Mouse (Mus musculus): ENCODE measurements around the gene Fam20a.

The Fam20a gene

DNA sequence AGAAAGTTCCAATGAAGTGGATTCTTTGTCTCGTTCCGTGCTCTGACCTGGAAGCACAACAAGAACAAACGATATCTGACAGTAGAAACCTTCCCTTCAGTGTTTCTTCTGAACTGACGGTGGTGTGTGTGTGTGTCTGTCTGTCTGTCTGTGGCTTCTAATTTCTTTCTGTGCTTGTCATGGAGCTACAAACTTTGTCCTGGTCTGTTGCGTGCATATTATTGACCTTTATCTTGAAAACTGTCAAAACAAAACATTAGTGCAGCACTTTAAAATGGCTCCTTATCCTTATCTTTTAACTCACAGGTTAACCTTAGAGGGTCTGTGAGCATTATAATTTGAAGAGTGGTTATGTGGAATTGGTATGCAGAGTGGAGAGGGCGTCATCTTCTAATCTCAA is 69.6 kb downstream of the Fam20a start:
- no peak for DNase-seq (ENCODE audit: low spot score)

DNA sequence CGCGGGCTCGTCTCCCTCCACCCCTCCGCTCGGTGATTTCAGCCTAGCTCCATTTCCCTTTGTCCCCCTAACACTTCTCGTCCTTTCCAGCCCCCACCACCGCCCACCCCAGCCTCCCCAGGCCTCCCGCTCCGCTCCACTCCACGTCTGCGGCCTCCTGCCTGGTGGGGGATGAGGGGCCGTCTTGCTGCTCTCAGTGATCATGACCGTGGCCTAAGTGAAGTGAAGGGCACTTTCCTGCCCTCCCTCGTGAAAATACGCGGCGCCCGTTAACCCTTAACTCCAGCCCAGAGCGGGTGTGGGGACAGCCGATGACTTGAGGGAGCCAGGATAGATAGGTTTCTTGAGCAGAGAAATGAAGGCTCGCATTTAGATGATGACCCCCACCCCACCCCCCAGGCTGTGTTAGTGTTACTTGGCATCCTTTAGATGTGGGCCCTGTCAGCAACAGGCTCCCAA is 70.5 kb downstream of the Fam20a start:
- DNase-seq (ENCODE audit: low spot score): no peak

DNA sequence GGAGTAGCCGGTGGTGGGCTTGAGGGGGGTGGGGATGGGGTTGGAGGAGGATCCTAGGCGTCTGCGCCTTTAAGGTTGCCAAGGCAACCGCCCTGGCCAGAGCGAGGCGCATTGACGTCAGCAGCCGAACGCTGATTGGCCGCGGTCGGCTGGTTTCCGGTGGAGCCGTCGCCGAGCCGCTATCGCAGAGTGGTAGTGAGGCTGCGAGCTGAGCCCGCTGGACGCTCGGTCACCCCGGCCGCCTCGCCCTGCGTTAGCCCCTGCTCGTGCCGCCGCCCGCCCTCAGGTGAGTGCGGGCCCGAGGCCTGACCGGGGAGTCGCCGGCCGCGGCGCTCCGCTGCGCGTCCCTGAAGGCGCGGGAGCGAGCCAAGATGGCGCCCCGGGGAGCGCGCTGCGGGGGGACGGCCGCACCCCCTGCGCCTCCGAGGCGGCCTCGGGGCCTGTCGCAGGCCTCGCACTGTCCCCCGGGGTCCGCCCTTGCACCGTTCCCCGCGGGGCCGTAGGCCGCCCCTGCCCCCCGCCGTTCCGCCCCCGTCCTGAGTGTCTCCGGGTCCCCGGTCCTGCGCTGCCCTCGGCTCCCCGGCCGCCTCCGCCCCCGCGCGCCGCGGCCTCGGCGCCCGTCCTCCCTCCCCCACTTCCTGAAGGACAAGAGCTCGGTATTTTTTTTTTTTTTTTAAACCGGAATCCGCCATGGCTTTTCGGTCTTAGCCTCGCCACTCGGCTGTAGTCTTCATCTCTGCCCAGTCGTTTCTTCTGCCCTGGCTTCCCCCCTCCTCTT is 71.1 kb downstream of the Fam20a start:
- DNase-seq (ENCODE audit: low spot score): peak; percentile 94

DNA sequence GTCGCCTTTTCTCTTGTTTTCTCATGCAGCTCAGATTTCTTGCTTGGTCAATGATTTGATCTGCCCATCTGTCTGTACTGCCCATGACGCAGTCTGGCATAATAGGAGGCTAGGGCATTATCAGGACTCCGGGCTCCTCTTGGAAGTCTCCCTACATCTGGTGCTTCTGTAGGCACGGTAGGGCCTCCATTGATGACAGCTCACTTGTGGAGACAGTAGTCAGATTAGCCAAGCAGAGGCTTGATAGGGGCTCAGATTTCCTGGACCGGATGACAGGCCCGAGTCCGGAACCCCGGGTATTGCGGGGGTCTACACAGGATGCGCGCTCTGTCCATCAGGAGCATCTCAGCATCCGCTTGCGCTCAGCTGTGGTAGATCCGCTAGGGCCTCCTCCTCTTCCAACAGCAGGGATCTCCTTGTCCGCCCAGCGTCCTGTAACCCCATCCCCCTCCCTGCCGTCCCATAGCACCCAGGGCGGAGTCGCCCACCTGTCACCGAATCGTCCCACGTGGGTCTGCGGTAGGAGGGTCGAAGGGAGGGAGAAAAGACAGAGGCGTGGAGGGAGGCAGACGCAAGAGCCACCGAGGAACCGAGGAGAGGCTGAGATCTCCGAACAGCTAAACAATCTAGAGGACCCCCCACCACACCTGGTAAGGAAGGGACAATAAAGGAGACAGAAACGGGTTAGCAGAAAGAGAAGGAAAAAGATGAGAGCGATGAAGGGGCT is 71.9 kb downstream of the Fam20a start:
- DNase-seq (ENCODE audit: low spot score): peak; percentile 81

DNA sequence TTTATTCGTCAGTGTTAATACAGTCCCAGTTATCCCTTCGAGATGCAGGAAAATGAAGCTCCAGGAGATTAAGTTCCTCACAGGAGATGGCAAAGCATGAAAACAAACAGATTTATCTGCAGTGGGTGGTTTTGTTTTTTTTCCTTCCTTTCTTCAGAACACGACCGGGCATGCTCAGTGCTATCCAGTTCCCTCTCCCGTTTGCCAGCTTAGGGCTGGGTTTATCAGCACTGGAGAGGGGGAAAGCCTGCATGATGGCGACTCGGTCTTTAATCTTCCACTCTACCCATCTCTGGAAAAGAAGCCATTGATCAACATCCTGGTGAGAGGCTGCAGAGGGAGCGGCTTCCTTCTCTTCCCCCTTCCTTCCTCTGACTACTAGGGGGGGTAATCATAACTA is 72.9 kb downstream of the Fam20a start, which contains the start of gene Prkar1a:
Gene Prkar1a, plus strand, starts transcription at position 200 of the 400 bp plus-strand sequence.
- DNase-seq (ENCODE audit: low spot score): peak; percentile 52

DNA sequence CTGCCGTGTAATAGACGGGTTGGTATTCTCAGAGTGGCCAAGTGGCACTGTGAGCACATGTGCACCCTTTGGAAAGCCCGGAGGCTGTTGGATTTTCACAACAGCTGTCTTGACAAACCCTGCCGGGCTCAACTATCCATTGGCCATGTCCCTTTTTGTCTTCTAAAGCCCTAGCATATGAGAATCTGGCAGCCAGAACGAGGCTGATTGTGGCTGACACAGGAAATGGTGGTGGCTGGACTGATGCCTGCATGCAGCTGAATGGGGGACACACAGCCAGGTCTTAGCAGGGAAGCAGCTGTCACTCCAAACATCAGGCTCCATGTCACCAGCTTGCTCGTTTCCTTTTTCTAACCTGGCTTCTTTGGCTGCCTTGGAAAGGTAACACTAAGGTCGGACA is 73.6 kb downstream of the Fam20a start:
- DNase-seq (ENCODE audit: low spot score): peak; percentile 49

DNA sequence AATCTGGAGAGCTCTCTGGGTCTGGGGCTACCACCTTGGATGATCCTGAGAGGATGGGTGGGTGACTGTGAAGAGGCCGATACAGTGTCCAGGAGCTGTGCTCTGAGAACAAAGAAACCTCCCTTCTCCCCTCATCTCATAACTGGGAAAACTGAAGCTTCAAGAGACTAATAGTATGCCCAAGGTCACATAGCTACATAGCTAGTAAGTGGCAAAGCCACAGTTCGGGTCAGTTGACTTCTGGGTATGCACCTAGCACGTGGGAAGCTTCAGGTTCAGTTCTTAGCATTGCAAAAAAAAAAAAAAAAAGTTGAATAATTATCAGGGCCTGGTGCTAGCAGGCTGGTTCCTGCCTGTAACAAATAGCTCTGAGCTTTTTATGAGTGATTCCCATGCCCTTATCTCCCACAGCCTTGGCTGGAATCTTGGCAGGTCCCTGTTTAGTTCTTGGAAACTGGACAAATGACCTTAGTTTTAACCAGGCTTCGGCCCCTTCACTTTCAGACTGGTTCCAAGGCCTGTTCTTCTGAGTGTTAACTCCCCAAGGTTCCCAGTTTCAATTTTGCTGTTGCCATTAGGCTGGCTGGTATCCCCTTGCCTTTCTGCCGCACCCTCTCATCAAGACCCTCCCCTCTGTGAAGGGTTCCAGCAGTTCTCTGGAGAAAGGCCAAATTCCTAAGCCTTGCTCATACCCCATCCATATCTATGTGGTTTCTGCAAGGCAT is 80.4 kb downstream of the Fam20a start:
- no peak for DNase-seq (ENCODE audit: low spot score)

DNA sequence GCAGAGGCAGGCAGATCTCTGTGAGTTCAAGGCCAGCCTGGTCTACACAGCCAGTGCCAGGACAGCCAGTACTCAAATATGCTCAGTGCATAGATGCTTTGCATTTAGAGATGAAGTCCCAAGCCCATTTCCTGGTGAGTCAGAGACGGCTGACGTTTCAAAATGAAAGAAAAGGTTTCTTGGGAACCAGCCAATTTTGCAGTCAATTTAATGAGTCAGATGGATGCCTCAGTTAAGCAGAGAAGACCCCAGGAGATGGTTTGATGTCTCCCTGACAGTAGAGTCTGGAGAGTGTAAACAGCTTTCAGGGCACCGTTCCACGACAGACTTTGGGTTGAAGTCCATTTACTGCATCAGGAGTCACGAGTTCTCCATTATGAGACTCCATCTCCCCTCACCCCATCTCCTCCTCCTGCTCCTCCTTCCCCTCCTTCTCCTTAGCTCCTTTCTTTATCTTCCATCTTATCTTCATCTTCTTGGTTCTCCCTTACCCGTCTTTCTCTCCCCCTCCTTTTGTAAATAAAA is 86.1 kb downstream of the Fam20a start:
- no peak for DNase-seq (ENCODE audit: low spot score)

DNA sequence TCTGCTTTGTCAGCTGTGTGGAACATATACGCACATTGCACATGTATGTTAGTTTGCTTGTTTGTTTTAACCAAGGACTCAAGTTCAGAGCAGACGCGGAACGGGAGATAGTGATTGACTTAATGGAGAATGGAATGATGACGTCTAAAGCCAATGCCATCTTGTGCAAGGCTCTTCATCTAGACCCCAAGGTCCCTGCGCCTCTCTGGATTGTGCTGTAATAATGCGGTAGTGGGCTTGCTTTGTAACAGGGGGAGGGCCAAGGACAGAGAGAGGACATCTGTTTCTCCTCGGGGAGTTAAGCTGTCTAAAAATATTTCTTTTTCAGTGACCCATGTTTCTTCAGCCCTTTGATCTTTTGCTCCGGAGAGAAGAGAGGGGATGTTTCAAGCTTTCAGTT is 87.2 kb downstream of the Fam20a start:
- no peak for DNase-seq (ENCODE audit: low spot score)

DNA sequence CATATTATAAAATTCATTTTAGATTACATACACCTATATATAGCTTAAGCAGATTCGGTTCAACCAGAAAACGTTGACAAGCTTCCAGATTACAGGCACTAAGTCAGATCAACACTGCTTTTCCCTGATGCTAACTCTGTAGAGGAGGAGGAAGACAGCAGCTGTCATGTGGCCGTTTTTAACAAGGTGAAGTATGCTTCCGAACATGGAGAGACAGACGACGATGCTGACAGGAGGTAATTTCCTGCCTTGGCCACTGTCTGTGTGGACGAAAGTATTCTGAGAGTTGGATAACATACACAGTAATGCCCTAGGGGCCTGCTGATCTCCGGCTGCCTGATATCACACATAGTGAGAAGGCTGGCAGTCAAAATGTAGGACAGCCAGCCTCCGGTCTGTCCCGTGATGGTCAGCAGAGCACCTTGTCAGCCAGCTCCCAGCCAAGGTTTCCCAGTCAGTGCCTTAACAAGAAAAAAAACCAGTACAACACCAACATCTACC is 93.0 kb downstream of the Fam20a start:
- no peak for DNase-seq (ENCODE audit: low spot score)

DNA sequence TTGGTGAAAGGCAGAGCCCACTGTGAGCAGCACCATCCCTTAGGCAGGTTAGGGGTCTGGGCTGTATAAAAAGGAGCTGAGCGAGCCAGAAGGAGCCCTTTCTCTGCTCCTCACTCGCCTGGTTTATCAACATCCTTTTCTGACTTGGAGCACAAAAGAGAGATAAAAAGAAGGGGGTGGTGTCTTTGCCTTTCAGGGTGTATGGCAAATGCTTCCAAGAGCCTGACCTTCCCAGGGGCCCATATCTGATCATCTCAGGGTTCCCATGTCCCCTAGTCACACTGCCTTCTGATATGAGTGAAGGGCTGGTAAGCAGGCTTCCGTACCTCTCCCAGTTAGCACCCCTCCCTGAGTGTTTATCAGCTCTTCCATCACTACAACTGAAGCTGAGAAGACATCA is 94.0 kb downstream of the Fam20a start:
- DNase-seq (ENCODE audit: low spot score): no peak

DNA sequence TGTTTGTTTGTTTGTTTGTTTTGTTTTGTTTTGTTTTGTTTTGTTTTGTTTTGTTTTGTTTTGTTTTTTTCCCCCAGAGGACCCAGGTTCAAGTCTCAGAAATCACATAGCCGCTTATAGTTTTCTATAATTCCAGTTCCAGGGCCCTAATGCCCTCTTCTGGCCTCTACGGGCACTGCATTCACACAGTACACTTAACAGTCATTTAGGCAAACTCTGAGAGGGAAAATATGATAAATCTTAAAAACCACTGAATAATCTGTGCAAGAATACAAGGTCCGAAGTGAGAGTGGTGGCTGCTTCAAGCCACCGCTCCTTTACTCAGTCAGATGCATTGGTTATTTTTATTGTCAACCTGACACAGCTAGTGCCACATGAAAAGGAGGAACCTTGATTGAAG is 94.4 kb downstream of the Fam20a start:
- no peak for DNase-seq (ENCODE audit: low spot score)

DNA sequence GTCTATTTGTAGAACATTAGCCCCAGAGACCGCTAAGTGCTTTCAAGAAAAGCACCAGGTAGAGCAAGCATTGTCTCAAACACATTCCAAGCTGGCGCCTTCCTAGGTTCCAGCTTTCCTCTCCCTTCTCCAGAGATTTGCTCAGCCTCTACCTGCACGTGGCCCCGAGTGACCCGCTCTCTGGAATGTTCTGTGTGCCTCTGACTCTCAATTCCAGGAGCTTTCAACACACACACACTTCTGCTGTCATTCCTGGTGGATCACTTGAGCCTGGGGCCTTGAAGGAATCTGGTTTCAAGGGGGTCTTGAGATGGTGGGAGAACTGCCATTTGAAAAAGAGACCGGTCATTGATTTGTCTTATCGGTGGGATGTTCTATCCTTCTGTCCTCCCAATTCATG is 98.8 kb downstream of the Fam20a start:
- DNase-seq (ENCODE audit: low spot score): no peak

DNA sequence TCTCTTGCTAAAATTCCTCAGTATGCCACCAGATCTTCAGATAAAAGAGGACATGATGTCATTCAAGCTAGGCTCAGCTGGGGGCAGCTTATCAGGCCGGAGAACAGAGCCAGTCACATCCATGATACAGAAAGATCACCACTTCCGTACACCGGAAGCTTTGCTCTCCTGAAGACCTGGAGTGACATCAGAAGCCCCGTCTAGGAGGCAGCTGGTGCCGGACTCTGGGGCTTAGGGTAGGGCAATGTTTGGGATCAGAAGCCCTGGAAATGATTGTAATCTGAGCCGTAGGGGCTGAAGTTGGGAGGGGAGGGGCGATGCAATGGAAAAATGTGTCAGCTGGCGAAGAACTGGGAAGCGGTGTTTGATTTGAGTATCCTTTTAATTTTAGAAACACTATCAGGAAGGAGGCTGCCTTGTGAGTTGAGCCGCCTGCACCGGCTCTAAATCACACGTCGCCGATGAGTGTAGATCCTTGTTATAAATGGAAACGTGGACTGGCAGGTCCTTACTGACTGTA is 99.5 kb downstream of the Fam20a start:
- no peak for DNase-seq (ENCODE audit: low spot score)

DNA sequence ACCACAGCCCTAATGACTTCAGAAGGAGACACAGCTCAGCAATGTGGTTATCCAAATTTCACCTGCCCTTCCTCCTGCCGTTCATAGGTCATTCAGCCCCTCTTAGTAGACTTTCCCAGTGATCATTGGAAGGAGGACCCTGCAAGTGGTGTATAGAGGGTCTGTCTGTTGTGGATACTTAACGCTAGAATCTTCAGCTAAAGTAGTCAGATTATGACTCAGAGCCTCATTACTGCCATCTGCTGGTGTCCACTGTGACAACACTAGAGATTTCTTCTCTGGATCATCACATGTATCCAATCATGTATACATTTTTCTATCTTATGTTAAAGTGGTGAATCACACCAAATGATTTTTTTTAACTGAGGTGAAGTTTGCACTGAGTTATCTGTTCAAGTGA is 100.9 kb downstream of the Fam20a start:
- peak; percentile 61 for DNase-seq (ENCODE audit: low spot score)

DNA sequence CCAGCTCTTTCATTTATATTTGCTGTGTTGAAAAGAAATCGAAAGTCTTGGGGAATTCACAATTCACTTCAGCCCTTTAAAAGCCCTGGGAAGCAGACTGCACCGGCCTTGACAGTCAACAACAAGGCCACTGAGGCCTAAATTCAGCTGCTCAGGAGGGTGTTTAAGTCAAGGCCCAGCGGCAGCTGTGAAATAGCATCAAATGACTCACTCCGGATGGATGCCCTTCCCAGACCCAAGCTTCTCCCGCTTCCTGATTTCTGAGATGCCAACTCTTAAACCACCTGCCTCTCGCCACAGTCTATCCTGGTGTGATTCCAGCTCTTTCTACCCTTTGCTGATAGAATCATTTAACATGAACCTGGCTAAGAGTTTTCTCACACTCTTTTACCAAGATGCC is 101.7 kb downstream of the Fam20a start:
- no peak for DNase-seq (ENCODE audit: low spot score)
